Mouse (Mus musculus) urinary bladder, postnatal 10 days (tissue): ENCODE results near the gene Gm49380.
A peak's percentile ranks its signal among the peaks of the same experiment; 100 is the strongest.

Source experiments
- DNase-seq: peaks from one replicate; pipeline ENCODE4 v3.0.0; 2022; ENCODE audit warnings: low spot score

The Gm49380 gene

GRCm38 (mm10) chr9:44088877-44089608, 24.3 kb downstream of the Gm49380 start:
- no peak for DNase-seq

DNA sequence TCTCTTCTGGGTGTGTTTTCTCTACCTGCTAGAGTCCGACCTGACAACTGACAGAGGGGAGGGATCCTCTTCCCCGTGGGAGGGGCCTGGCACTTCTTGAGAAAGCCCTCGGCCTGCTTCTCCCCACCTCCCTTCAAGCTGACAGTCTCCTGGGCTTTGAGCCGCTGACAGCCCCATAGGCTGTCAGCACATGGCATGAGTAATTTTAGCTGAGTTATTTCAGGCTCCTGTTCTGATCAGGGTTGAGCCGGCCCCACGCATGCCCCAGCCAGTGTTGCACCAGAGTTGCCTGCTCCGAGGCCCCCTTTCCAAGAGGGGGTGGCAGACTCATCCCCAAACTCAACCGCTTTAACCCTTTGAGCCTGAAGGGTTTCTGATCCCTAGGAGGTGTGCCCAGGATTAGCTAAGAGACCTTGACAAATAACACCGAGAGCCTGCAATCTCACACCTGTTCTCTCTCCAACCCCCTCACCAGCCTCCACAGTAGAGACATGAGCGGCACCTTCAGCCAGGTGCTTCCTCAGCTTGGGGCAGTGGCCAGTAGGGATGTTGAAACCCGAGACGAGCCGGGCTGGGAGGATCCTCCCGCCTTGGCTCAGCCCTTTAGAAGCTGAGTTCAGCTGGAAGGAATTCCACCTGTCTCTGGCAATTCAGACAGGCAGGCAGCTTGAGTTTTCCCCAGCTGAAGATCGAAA, 25.4 kb downstream of the Gm49380 start:
- DNase-seq, result no peak

DNA sequence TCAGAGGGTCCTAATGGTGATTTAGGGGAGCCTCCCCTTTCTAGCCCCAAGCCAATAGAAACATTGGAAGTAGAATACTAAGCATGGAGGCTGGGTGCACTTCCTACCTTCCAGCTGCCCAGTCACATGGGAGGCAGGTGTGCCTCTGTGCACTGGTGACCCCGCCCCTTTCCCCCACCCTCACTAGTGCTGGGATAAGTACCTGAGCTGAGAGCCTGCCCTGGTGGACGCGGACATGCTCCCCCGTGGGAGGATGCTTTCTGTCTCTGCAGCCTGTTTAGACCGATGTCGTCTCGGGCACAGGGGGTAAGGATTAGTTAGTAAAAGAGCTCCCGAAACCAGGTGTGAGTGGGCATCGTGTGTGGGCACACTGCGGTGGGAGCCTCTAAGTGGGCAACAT, 26.3 kb downstream of the Gm49380 start:
- no peak for DNase-seq

GRCm38 (mm10) chr9:44085741-44086665, 27.3 kb downstream of the Gm49380 start:
- no peak for DNase-seq

GRCm38 (mm10) chr9:44085276-44085675, 28.0 kb downstream of the Gm49380 start:
- DNase-seq, result no peak

GRCm38 (mm10) chr9:44084659-44085229, 28.6 kb downstream of the Gm49380 start:
- DNase-seq, result peak; percentile 78

GRCm38 (mm10) chr9:44084236-44084635, 29.1 kb downstream of the Gm49380 start:
- DNase-seq, result no peak

DNA sequence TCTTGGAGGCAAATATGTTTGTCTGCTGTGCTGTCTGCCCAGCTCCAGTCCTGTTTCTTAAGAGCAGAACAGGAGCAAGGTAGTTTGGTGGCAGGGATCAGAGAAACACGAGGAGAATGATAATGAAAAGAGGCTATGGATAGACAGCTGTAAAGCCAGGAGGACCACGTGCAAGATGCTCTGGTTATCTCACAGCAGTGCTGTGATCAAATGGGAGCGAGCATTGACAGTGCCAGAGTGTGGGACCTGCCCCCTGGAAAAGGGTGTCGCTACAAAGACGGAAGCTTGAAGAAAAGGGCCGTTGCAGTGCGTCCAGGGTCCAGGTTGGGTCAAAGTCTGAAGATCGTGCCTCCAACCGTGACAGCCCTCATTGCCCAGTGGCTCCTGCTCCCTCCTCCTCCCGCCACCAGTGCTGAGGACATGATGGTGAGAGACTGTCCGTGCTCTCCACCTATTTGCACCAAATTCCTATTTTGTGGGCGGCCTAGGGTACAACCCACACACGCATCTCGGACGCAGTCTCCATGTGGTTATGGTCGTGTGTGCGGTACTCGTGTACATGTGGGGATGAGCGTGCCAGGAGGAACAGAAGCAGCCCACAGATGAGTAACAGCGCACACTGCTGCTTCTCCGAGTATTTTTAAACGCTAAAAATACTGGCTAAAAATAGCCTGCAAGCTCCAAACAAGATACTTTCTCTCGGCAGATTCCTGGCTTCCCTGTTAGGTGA, 29.7 kb downstream of the Gm49380 start:
- no peak for DNase-seq

DNA sequence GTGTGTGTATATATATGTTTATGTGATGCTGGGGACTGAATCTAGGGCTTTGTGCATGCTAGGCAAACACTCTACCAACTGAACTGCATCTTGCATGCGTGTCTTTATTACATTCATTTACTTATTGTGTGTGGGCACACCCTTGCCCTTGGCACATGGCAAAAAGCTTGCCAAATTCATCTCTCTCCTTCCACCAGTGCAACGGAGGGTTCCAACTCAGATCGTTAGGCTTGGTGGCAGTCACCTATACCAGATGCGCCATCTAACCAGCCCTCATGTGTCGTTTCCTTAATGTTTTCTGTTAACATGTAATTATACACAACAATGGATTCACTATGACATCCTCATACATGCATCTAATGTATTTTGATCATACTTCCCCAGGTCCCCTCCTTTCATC, 31.0 kb downstream of the Gm49380 start:
- no peak for DNase-seq

GRCm38 (mm10) chr9:44081581-44081980, 31.7 kb downstream of the Gm49380 start:
- DNase-seq, result no peak

DNA sequence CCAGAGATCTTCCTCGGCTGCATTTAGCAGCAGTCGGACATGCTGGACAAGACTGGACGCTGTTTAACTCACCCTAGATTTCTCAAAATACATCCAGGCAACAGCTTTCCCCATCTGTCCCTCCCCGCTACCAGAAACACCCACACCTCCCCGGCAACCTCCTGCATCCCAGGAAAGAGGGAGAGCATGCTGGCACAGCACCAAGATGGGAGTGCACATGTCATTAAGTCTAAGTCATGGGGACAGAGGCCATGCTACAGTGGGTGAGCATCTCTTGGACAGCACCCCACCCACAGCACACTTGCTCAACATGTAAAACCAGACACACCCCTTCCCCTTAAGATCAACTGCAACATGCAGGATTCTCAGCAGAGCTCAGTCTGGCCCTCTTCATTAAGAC, 32.3 kb downstream of the Gm49380 start:
- DNase-seq, result no peak

DNA sequence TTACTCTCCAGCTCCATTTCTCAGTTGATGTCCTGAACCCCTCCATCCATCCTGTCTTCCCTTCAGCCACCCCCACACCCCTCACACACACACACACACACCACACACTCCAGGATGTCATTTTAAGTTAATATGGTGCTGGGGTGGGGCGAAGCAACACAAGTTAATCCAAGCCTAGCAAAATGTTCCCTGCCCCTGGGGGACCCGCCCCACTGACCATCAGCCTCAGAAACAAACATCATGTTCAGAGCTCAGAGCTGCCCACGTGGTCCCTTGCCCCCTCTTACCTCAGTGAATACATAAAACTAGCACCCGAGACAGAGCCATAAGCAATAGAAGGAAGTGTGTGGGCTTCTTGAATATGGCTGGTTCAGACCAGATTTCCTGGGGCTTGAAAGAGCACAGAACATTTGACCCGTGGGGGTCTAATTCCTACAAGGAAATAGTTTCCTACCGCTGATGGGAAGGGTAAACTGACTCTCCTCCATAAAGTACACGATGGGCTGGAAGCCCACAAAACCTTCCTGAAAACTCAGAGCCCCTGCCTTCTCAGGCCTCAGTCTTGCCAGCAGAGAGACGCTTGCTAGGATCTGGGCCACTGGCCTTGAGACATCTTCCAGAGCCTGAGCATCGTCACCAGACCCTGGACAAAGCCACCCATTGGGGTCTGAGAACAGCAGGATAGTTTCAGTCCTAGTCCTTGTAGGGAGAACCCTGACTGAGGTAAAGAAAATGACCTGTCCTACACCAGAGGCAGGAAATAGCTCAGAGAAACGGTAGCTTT, 33.1 kb downstream of the Gm49380 start:
- DNase-seq, result no peak

GRCm38 (mm10) chr9:44078955-44079756, 34.1 kb downstream of the Gm49380 start:
- no peak for DNase-seq

GRCm38 (mm10) chr9:44078136-44078797, 35.0 kb downstream of the Gm49380 start:
- no peak for DNase-seq

- DNase-seq, result no peak
Observed at GRCm38 (mm10) chr9:44077266-44077910, 35.9 kb downstream of the Gm49380 start.

GRCm38 (mm10) chr9:44076764-44077120, 36.6 kb downstream of the Gm49380 start:
- no peak for DNase-seq

GRCm38 (mm10) chr9:44075996-44076763, 37.1 kb downstream of the Gm49380 start:
- no peak for DNase-seq
